Mouse (Mus musculus) limb, embryonic 14.5 days (tissue): ENCODE measurements at regions not wholly inside any gene's neighbourhood (a gene's known extent, or its start where the extent isn't known, plus 50 kb on each side); places are given as distances from the start of the nearest gene placed in this dataset.

Experiments used
- ATAC-seq: fragments of 200-750 bp; cut with Nextera tagmentation; 2 replicates; pipeline ENCODE4 v1.8.0; 2017; ENCODE audit warnings: low read depth, moderate number of reproducible peaks, moderate TSS enrichment; ENCODE audit not compliant: low FRiP score
- DNase-seq: peaks from one replicate; pipeline ENCODE4 v3.0.0-alpha.2; 2015; ENCODE audit warnings: low spot score
- H3K27ac ChIP-seq: fragments of 300-500 bp; sonication (generic); replicated peaks from 2 replicates; pipeline ENCODE4 v1.5.1; 2014; ENCODE audit warnings: low read depth, mild to moderate bottlenecking, low read length, moderate library complexity, mixed read lengths
- H3K27me3 ChIP-seq: fragments of 300-500 bp; sonication (generic); 2 replicates; pipeline ENCODE4 v1.6.1; 2014; ENCODE audit warnings: low read length, mixed read lengths; ENCODE audit not compliant: control insufficient read depth, insufficient read depth
- H3K36me3 ChIP-seq: fragments of 300-500 bp; sonication (generic); 2 replicates; pipeline ENCODE4 v1.6.1; 2014; ENCODE audit warnings: mild to moderate bottlenecking, low read length, moderate library complexity, mixed read lengths; ENCODE audit not compliant: control insufficient read depth, insufficient read depth
- H3K4me1 ChIP-seq: fragments of 300-500 bp; sonication (generic); 2 replicates; pipeline ENCODE4 v1.6.1; 2014; ENCODE audit warnings: antibody characterized with exemption, low read length, mixed read lengths; ENCODE audit not compliant: control insufficient read depth, insufficient read depth
- H3K4me2 ChIP-seq: fragments of 300-500 bp; sonication (generic); replicated peaks from 2 replicates; pipeline ENCODE4 v1.6.1; 2014; ENCODE audit warnings: low read depth, mild to moderate bottlenecking, low read length, moderate library complexity; ENCODE audit not compliant: severe bottlenecking
- H3K4me3 ChIP-seq: fragments of 300-500 bp; sonication (generic); replicated peaks from 2 replicates; pipeline ENCODE4 v1.5.1; 2014; ENCODE audit warnings: low read length
- H3K9ac ChIP-seq: fragments of 300-500 bp; sonication (generic); 2 replicates; pipeline ENCODE4 v1.6.1; 2014; ENCODE audit warnings: mild to moderate bottlenecking, low read depth, low read length, moderate library complexity; ENCODE audit not compliant: severe bottlenecking
- H3K9me3 ChIP-seq: fragments of 300-500 bp; sonication (generic); 2 replicates; pipeline ENCODE4 v1.6.1; 2016; ENCODE audit warnings: low read length; ENCODE audit not compliant: control insufficient read depth
- POLR2A ChIP-seq: fragments of 200-500 bp; IDR thresholded peaks from 2 replicates; pipeline ENCODE4 v1.8.0; 2012; ENCODE audit warnings: inconsistent platforms, mild to moderate bottlenecking, moderate library complexity, borderline replicate concordance; ENCODE audit not compliant: insufficient read depth, insufficient read length; ENCODE audit errors: extremely low read depth
- WGBS: fragments of 180-500 bp; shearing (Covaris S2); extraction: QIAGEN DNeasy Blood & Tissue Kit; methylation state at CpG from one replicate; pipeline ENCODE4 v1.1.7; 2014; 5-methylcytosine and 5-hydroxymethylcytosine counted together

DNA sequence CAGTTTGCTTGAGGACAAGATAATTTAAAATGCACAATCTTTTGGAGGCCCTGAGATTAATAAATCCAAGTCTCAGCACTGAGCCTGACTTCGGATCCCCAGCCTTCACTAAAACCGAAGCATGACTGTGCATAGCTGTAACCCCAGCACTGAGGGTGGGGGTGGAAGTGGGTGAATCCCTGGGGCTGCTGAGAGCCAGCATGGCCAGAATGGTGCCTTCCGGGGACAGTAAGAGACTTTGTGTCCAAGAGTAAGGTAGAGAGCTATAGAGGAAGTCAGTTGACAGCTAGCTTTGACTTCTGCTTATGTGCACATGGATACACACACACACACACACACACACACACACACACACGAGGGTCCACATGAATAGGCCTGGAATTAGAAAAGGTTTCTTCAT lies 198.3 kb downstream of the Ifng start:
- Histone ChIP-seq H3K27ac (no peak overlapping the region), H3K4me2 (no peak overlapping the region), H3K4me1 (no peaks in the 10 kb centered on the region), H3K9me3 (no peaks in the 10 kb centered on the region), H3K9ac (no peak overlapping the region), H3K4me3 (no peak overlapping the region), H3K36me3 (no peaks in the 10 kb centered on the region), H3K27me3 (no peaks in the 10 kb centered on the region)
- no peak for ATAC-seq
- 83% methylated on average over 4 of the region's 4 CpGs for WGBS
- no peak for TF ChIP-seq POLR2A
- no peak for DNase-seq

DNA sequence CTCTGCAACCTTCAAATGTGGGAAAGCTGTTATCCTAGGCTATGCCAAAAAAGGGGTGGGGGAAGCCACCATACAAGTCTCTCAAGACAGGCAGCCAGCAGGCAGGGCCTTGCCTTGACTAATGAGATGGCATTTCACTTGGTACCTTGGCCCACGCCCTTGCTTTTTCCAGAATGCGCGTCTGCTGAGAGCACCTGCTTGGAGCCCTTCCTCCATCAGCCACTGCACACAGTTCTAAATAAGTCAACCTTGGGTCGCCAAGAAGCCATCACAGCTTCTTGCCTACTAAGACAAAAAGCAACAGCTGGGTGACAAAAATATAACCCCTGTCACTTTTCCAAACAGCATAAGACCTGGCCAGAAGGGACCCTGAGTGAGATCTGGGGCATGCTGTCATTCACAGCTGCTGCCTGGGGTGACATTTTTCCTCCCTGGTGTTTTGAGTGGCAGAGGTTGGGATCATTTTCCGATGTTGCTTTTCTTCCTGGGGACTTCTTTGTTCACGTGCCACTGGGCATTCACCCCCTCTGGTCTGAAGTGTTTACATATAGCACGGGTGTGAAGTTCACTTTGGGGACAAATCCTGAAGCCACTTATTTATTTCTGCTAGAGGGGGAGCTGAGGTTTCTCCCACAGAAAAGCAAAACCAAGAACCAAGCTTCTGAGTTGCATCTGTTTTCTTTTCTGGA lies 199.4 kb downstream of the Ifng start:
- no peaks in the 10 kb centered on the region for H3K27me3 ChIP-seq
- ATAC-seq (peak; percentile 60), DNase-seq (no peak)
- no peak overlapping the region for H3K27ac ChIP-seq
- no peaks in the 10 kb centered on the region for H3K36me3 ChIP-seq
- H3K4me3 ChIP-seq, result no peak overlapping the region
- no peak overlapping the region for H3K4me2 ChIP-seq
- 54% methylated on average over 7 of the region's 7 CpGs for WGBS
- no peaks in the 10 kb centered on the region for H3K4me1 ChIP-seq
- H3K9ac ChIP-seq, result no peak overlapping the region
- H3K9me3 ChIP-seq, result no peaks in the 10 kb centered on the region
- TF ChIP-seq POLR2A, result no peak

DNA sequence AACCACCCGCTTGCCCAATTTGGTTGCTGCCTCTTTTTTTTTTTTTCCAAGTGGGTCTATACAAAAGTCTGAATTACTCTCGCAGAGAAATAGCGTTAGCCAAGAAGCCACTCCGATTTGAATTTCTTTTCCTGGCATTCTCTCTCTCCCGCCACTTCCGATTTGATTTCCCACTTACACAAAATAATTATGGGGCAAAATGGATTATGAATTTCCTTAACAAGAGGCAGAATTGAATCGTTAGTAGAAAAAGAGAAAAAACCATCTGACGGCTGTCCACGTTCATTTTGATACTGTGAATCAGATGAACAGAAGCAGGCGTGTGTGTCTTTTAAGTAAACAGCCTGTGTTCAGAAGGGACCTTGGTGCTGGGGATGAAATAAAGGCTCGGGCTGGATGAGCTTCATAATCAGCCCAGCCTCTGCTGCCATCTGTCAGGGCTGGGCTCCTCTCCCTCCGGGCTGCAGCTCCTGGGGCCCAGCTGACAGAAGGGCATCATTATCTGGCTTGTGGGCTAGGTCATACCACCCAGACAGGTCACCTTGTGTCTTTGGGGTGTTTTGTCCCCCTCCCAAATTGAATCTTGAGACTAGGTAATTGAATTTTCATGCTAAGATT lies 200.1 kb downstream of the Ifng start:
- Histone ChIP-seq H3K4me2 (no peak overlapping the region), H3K9me3 (no peaks in the 10 kb centered on the region), H3K27me3 (no peaks in the 10 kb centered on the region), H3K27ac (no peak overlapping the region), H3K9ac (no peak overlapping the region), H3K4me3 (no peak overlapping the region), H3K4me1 (no peaks in the 10 kb centered on the region), H3K36me3 (no peaks in the 10 kb centered on the region)
- DNase-seq, result no peak
- WGBS, result 63% methylated on average over 12 of the region's 12 CpGs
- TF ChIP-seq POLR2A, result no peak
- no peak for ATAC-seq

DNA sequence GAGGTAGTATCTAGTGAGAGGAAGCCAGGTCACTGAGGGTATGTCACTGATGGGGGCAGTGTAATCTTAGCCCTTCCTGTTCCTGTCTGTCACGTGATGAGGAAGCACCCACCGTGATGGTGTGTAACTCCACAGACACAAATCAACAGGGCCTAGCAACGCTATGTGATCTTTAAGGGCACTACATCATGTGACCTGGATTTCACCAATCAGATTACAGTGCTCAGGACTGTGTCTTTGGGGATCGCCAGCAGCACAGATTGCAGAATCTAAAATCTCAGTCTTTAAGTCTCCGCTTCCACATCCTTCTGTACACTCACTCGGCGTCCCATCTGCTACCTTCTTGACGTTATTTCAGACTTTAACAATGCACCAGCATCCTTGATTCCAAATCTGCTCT lies 202.8 kb downstream of the Ifng start:
- H3K4me3 ChIP-seq, result no peak overlapping the region
- no peak for TF ChIP-seq POLR2A
- H3K36me3 ChIP-seq, result no peaks in the 10 kb centered on the region
- H3K27ac ChIP-seq, result no peak overlapping the region
- no peak for ATAC-seq
- no peak for DNase-seq
- H3K4me1 ChIP-seq, result no peaks in the 10 kb centered on the region
- no peak overlapping the region for H3K9ac ChIP-seq
- no peaks in the 10 kb centered on the region for H3K27me3 ChIP-seq
- H3K9me3 ChIP-seq, result no peaks in the 10 kb centered on the region
- WGBS, result 80% methylated on average over 8 of the region's 8 CpGs
- H3K4me2 ChIP-seq, result no peak overlapping the region

DNA sequence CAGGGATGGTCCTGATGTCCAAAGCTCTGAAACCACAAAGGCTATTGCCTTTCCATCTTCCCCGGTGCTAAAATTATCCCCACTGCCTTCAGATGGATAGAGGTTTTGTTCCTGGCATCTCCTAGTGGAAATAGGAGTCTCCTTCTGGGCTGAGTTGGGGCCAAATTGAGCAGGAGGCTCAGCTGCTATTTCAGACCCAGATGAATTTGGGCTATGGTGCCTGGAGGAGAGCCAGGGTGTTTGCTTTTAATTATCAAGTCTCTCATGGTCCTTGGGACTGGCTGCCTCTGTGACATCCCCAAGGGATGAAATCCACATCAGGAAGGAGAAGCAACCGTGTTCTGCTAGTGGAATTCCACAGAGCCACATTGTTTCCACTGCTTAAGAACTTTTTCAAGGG lies 207.3 kb downstream of the Ifng start:
- H3K27me3 ChIP-seq, result no peaks in the 10 kb centered on the region
- no peaks in the 10 kb centered on the region for H3K36me3 ChIP-seq
- H3K4me3 ChIP-seq, result no peak overlapping the region
- 40% methylated on average over 2 of the region's 2 CpGs for WGBS
- no peaks in the 10 kb centered on the region for H3K9me3 ChIP-seq
- H3K9ac ChIP-seq, result no peak overlapping the region
- ATAC-seq (no peak), DNase-seq (peak; percentile 37)
- no peak overlapping the region for H3K4me2 ChIP-seq
- TF ChIP-seq POLR2A, result no peak
- H3K4me1 ChIP-seq, result no peaks in the 10 kb centered on the region
- no peak overlapping the region for H3K27ac ChIP-seq
